Mouse (Mus musculus): ENCODE measurements around the gene Kat6b. TPM values are rescaled to one million over a fixed set of nuclear protein-coding genes. Genes with fewer than 3 reads are reported as not detected.

Gene Kat6b
- polyA plus RNA-seq, 1 experiment, result 26.3 TPM

- TF ChIP-seq CTCF (IDR thresholded peaks at IDR 0.05; ENCODE audit: extremely low read depth, insufficient read depth, low read length) (no peak), POLR2A (IDR thresholded peaks at IDR 0.05; ENCODE audit: extremely low read depth, insufficient read depth, low read length) (no peak)
- Histone ChIP-seq H3K27ac (ENCODE audit: insufficient read depth, low read length) (no peak overlapping the region), H3K4me1 (ENCODE audit: control insufficient read depth, insufficient read depth, low read length) (peaks cover 5% of the 10 kb centered on the region), H3K4me3 (ENCODE audit: insufficient read depth, low read length) (no peak overlapping the region)
These were observed 132.9 kb downstream of the Kat6b start for GRCm38 (mm10) chr14:21614103-21614502.

GRCm38 (mm10) chr14:21615853-21616252 lies 134.6 kb downstream of the Kat6b start:
- TF ChIP-seq POLR2A (IDR thresholded peaks at IDR 0.05; ENCODE audit: extremely low read depth, insufficient read depth, low read length), result no peak
- TF ChIP-seq CTCF (IDR thresholded peaks at IDR 0.05; ENCODE audit: extremely low read depth, insufficient read depth, low read length), result no peak
- no peak overlapping the region for H3K4me3 ChIP-seq (ENCODE audit: insufficient read depth, low read length)

GRCm38 (mm10) chr14:21617221-21617980 lies 136.2 kb downstream of the Kat6b start:
- Histone ChIP-seq H3K4me3 (ENCODE audit: insufficient read depth, low read length) (no peak overlapping the region), H3K27ac (ENCODE audit: insufficient read depth, low read length) (no peak overlapping the region), H3K4me1 (ENCODE audit: control insufficient read depth, insufficient read depth, low read length) (no peaks in the 10 kb centered on the region; the same call in 1 of the 2 replicates)
- TF ChIP-seq CTCF (IDR thresholded peaks at IDR 0.05; ENCODE audit: extremely low read depth, insufficient read depth, low read length), result no peak
- TF ChIP-seq POLR2A (IDR thresholded peaks at IDR 0.05; ENCODE audit: extremely low read depth, insufficient read depth, low read length), result no peak

More at GRCm38 (mm10) chr14:21615853-21616252, 134.6 kb downstream of the Kat6b start:
- Histone ChIP-seq H3K4me1 (ENCODE audit: control insufficient read depth, insufficient read depth, low read length) (peaks cover 2% of the 10 kb centered on the region), H3K27ac (ENCODE audit: insufficient read depth, low read length) (no peak overlapping the region)

- H3K4me3 ChIP-seq (ENCODE audit: insufficient read depth, low read length), result no peak overlapping the region
- TF ChIP-seq POLR2A (IDR thresholded peaks at IDR 0.05; ENCODE audit: extremely low read depth, insufficient read depth, low read length), result no peak
- no peak for TF ChIP-seq CTCF (IDR thresholded peaks at IDR 0.05; ENCODE audit: extremely low read depth, insufficient read depth, low read length)
- no peak overlapping the region for H3K27ac ChIP-seq (ENCODE audit: insufficient read depth, low read length)
- H3K4me1 ChIP-seq (ENCODE audit: control insufficient read depth, insufficient read depth, low read length), result no peaks in the 10 kb centered on the region
These were observed 138.7 kb downstream of the Kat6b start for GRCm38 (mm10) chr14:21619951-21620350.

- Histone ChIP-seq H3K4me1 (ENCODE audit: control insufficient read depth, insufficient read depth, low read length) (no peaks in the 10 kb centered on the region), H3K4me3 (ENCODE audit: insufficient read depth, low read length) (no peak overlapping the region)
- TF ChIP-seq POLR2A (IDR thresholded peaks at IDR 0.05; ENCODE audit: extremely low read depth, insufficient read depth, low read length) (no peak), CTCF (IDR thresholded peaks at IDR 0.05; ENCODE audit: extremely low read depth, insufficient read depth, low read length) (no peak)
These were observed 144.7 kb downstream of the Kat6b start for GRCm38 (mm10) chr14:21625946-21626345.

GRCm38 (mm10) chr14:21631665-21632200 lies 150.5 kb downstream of the Kat6b start:
- no peak overlapping the region for H3K27ac ChIP-seq (ENCODE audit: insufficient read depth, low read length)
- no peak overlapping the region for H3K4me3 ChIP-seq (ENCODE audit: insufficient read depth, low read length)
- peaks cover 7% of the 10 kb centered on the region for H3K4me1 ChIP-seq (ENCODE audit: control insufficient read depth, insufficient read depth, low read length)
- no peak for TF ChIP-seq POLR2A (IDR thresholded peaks at IDR 0.05; ENCODE audit: extremely low read depth, insufficient read depth, low read length)
- no peak for TF ChIP-seq CTCF (IDR thresholded peaks at IDR 0.05; ENCODE audit: extremely low read depth, insufficient read depth, low read length)

More at GRCm38 (mm10) chr14:21625946-21626345, 144.7 kb downstream of the Kat6b start:
- no peak overlapping the region for H3K27ac ChIP-seq (ENCODE audit: insufficient read depth, low read length)

GRCm38 (mm10) chr14:21636548-21636947 lies 155.3 kb downstream of the Kat6b start:
- Histone ChIP-seq H3K27ac (ENCODE audit: insufficient read depth, low read length) (0 out of 2 replicates have a peak overlapping the region, but pooled peaks have one; percentile 24), H3K4me3 (ENCODE audit: insufficient read depth, low read length) (no peak overlapping the region), H3K4me1 (ENCODE audit: control insufficient read depth, insufficient read depth, low read length) (peaks cover 14% of the 10 kb centered on the region)
- TF ChIP-seq CTCF (IDR thresholded peaks at IDR 0.05; ENCODE audit: extremely low read depth, insufficient read depth, low read length) (no peak), POLR2A (IDR thresholded peaks at IDR 0.05; ENCODE audit: extremely low read depth, insufficient read depth, low read length) (no peak)

- peaks cover 10% of the 10 kb centered on the region for H3K4me1 ChIP-seq (ENCODE audit: control insufficient read depth, insufficient read depth, low read length)
- 0 out of 2 replicates have a peak overlapping the region, but pooled peaks have one; percentile 55 for H3K27ac ChIP-seq (ENCODE audit: insufficient read depth, low read length)
- H3K4me3 ChIP-seq (ENCODE audit: insufficient read depth, low read length), result no peak overlapping the region
- TF ChIP-seq POLR2A (IDR thresholded peaks at IDR 0.05; ENCODE audit: extremely low read depth, insufficient read depth, low read length) (no peak), CTCF (IDR thresholded peaks at IDR 0.05; ENCODE audit: extremely low read depth, insufficient read depth, low read length) (no peak)
These were observed 159.7 kb downstream of the Kat6b start for GRCm38 (mm10) chr14:21640806-21641435.

GRCm38 (mm10) chr14:21653813-21654212 lies 172.6 kb downstream of the Kat6b start:
- H3K27ac ChIP-seq (ENCODE audit: insufficient read depth, low read length), result no peak overlapping the region
- peaks cover 6% of the 10 kb centered on the region for H3K4me1 ChIP-seq (ENCODE audit: control insufficient read depth, insufficient read depth, low read length)
- H3K4me3 ChIP-seq (ENCODE audit: insufficient read depth, low read length), result no peak overlapping the region
- TF ChIP-seq CTCF (IDR thresholded peaks at IDR 0.05; ENCODE audit: extremely low read depth, insufficient read depth, low read length) (no peak), POLR2A (IDR thresholded peaks at IDR 0.05; ENCODE audit: extremely low read depth, insufficient read depth, low read length) (no peak)
